Mouse (Mus musculus) lung, adult 2 months (tissue): ENCODE measurements around the gene Stt3a.

ENCODE experiments used
- CTCF ChIP-seq: fragments of 200-500 bp; IDR thresholded peaks from 2 replicates; pipeline ENCODE4 v1.5.1; 2011; ENCODE audit warnings: mild to moderate bottlenecking, low read length, control low read depth; ENCODE audit not compliant: insufficient read depth
- POLR2A ChIP-seq: fragments of 200-500 bp; IDR thresholded peaks from 2 replicates; pipeline ENCODE4 v1.6.1; 2011; ENCODE audit warnings: low read depth, mild to moderate bottlenecking, control low read depth, low read length, borderline replicate concordance; ENCODE audit errors: extremely low read depth

GRCm38 (mm10) chr9:36801961-36802360, 34.5 kb upstream of the Stt3a start:
- TF ChIP-seq CTCF (no peak), POLR2A (no peak)
